Mouse (Mus musculus): ENCODE data around the gene Ppp1r27. TPM values are rescaled to one million over a fixed set of nuclear protein-coding genes. Genes with fewer than 3 reads are reported as not detected.
"Not testable (repeated sequence)": the region's sequence is repeated elsewhere in the genome, so short reads cannot be mapped to it uniquely, and the experiment has no call there.

The Ppp1r27 gene
- polyA plus RNA-seq, 1 experiment from 2014 or later = 8.5 TPM

- peak overlapping the region; percentile 97 for H3K4me3 ChIP-seq (ENCODE audit: low read length)
- H3K9me3 ChIP-seq (replicated peaks; ENCODE audit: control insufficient read depth, low read length) = no peaks in the 10 kb centered on the region
- peak overlapping the region; percentile 97 for H3K9ac ChIP-seq (ENCODE audit: low read length)
- peaks cover 19% of the 10 kb centered on the region for H3K4me1 ChIP-seq (ENCODE audit: control insufficient read depth, insufficient read depth, low read length)
- peak overlapping the region; percentile 92 for H3K27ac ChIP-seq (ENCODE audit: low read length)
- peak overlapping the region; percentile 90 for H3K4me2 ChIP-seq (ENCODE audit: low read depth, low read length)
- no peak for ATAC-seq (replicated peaks; ENCODE audit: extremely low read depth, insufficient read depth, low FRiP score)
- peaks cover 38% of the 10 kb centered on the region for H3K36me3 ChIP-seq (ENCODE audit: control insufficient read depth, insufficient read depth)
- WGBS = 4% methylated on average over 11 of the region's 11 CpGs
- no peaks in the 10 kb centered on the region for H3K27me3 ChIP-seq (ENCODE audit: control insufficient read depth, insufficient read depth, low read length)
Measured at GRCm38 (mm10) chr11:120571754-120572416, 21.0 kb upstream of the Ppp1r27 start.

GRCm38 (mm10) chr11:120571122-120571521 is 20.2 kb upstream of the Ppp1r27 start:
- Histone ChIP-seq H3K27me3 (ENCODE audit: control insufficient read depth, insufficient read depth, low read length) (no peaks in the 10 kb centered on the region), H3K4me3 (ENCODE audit: low read length) (peak overlapping the region; percentile 97), H3K36me3 (ENCODE audit: control insufficient read depth, insufficient read depth) (peaks cover 46% of the 10 kb centered on the region), H3K4me2 (ENCODE audit: low read depth, low read length) (peak overlapping the region; percentile 90), H3K4me1 (ENCODE audit: control insufficient read depth, insufficient read depth, low read length) (peaks cover 19% of the 10 kb centered on the region), H3K9ac (ENCODE audit: low read length) (peak overlapping the region; percentile 97), H3K9me3 (replicated peaks; ENCODE audit: control insufficient read depth, low read length) (no peaks in the 10 kb centered on the region), H3K27ac (ENCODE audit: low read length) (no peak overlapping the region)
- ATAC-seq (replicated peaks; ENCODE audit: extremely low read depth, insufficient read depth, low FRiP score) = no peak
- WGBS = 38% methylated on average over 3 of the region's 3 CpGs

- H3K36me3 ChIP-seq (ENCODE audit: control insufficient read depth, insufficient read depth) = peaks cover 69% of the 10 kb centered on the region
- WGBS = 89% methylated on average over 6 of the region's 6 CpGs
- ATAC-seq (replicated peaks; ENCODE audit: extremely low read depth, insufficient read depth, low FRiP score) = no peak
- H3K4me2 ChIP-seq (ENCODE audit: low read depth, low read length) = no peak overlapping the region
- no peaks in the 10 kb centered on the region for H3K9me3 ChIP-seq (replicated peaks; ENCODE audit: control insufficient read depth, low read length)
- H3K9ac ChIP-seq (ENCODE audit: low read length) = no peak overlapping the region
- no peak overlapping the region for H3K4me3 ChIP-seq (ENCODE audit: low read length)
- no peaks in the 10 kb centered on the region for H3K27me3 ChIP-seq (ENCODE audit: control insufficient read depth, insufficient read depth, low read length)
- peaks cover 10% of the 10 kb centered on the region for H3K4me1 ChIP-seq (ENCODE audit: control insufficient read depth, insufficient read depth, low read length)
- H3K27ac ChIP-seq (ENCODE audit: low read length) = no peak overlapping the region
Measured at GRCm38 (mm10) chr11:120568324-120568723, 17.4 kb upstream of the Ppp1r27 start.

- Histone ChIP-seq H3K4me3 (ENCODE audit: low read length) (no peak overlapping the region), H3K27ac (ENCODE audit: low read length) (no peak overlapping the region), H3K9me3 (replicated peaks; ENCODE audit: control insufficient read depth, low read length) (no peaks in the 10 kb centered on the region), H3K4me2 (ENCODE audit: low read depth, low read length) (no peak overlapping the region), H3K4me1 (ENCODE audit: control insufficient read depth, insufficient read depth, low read length) (no peaks in the 10 kb centered on the region), H3K9ac (ENCODE audit: low read length) (no peak overlapping the region), H3K27me3 (ENCODE audit: control insufficient read depth, insufficient read depth, low read length) (no peaks in the 10 kb centered on the region), H3K36me3 (ENCODE audit: control insufficient read depth, insufficient read depth) (peaks cover 87% of the 10 kb centered on the region)
- WGBS = 86% methylated on average over 9 of the region's 9 CpGs
- ATAC-seq (replicated peaks; ENCODE audit: extremely low read depth, insufficient read depth, low FRiP score) = no peak
Measured at GRCm38 (mm10) chr11:120565114-120565513, 14.2 kb upstream of the Ppp1r27 start.

DNA sequence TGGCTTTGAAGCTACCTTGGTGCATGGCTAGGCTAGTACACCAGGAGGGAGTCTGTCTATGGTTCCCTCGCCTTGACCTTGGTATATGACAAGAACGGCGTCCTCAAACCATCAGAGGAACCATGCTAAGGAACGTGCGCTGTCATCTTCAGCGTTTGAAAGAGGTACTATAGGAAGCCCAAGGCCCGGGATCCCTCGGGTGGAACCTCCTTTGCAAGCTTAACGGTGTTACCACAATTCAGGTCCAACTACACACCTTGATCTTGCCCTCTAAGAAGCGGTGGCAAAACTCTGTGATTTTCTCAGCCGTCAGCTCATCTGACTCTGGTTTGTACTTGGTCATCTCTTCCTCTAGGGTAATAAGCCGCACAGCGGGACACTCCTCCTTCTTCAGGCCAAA is 12.0 kb upstream of the Ppp1r27 start:
- H3K27me3 ChIP-seq (ENCODE audit: control insufficient read depth, insufficient read depth, low read length) = no peaks in the 10 kb centered on the region
- no peaks in the 10 kb centered on the region for H3K4me1 ChIP-seq (ENCODE audit: control insufficient read depth, insufficient read depth, low read length)
- no peak overlapping the region for H3K9ac ChIP-seq (ENCODE audit: low read length)
- H3K27ac ChIP-seq (ENCODE audit: low read length) = no peak overlapping the region
- whole genome bisulfite sequencing = 93% methylated on average over 13 of the region's 13 CpGs
- H3K9me3 ChIP-seq (replicated peaks; ENCODE audit: control insufficient read depth, low read length) = no peaks in the 10 kb centered on the region
- no peak overlapping the region for H3K4me3 ChIP-seq (ENCODE audit: low read length)
- ATAC-seq (replicated peaks; ENCODE audit: extremely low read depth, insufficient read depth, low FRiP score) = no peak
- H3K4me2 ChIP-seq (ENCODE audit: low read depth, low read length) = no peak overlapping the region
- H3K36me3 ChIP-seq (ENCODE audit: control insufficient read depth, insufficient read depth) = peaks cover 84% of the 10 kb centered on the region

GRCm38 (mm10) chr11:120560952-120561728 is 10.2 kb upstream of the Ppp1r27 start:
- Histone ChIP-seq H3K27ac (ENCODE audit: low read length) (no peak overlapping the region), H3K4me1 (ENCODE audit: control insufficient read depth, insufficient read depth, low read length) (no peaks in the 10 kb centered on the region), H3K9me3 (replicated peaks; ENCODE audit: control insufficient read depth, low read length) (no peaks in the 10 kb centered on the region), H3K9ac (ENCODE audit: low read length) (no peak overlapping the region), H3K27me3 (ENCODE audit: control insufficient read depth, insufficient read depth, low read length) (no peaks in the 10 kb centered on the region), H3K36me3 (ENCODE audit: control insufficient read depth, insufficient read depth) (peaks cover 66% of the 10 kb centered on the region), H3K4me3 (ENCODE audit: low read length) (no peak overlapping the region), H3K4me2 (ENCODE audit: low read depth, low read length) (no peak overlapping the region)
- no peak for ATAC-seq (replicated peaks; ENCODE audit: extremely low read depth, insufficient read depth, low FRiP score)
- WGBS = 90% methylated on average over 13 of the region's 13 CpGs

DNA sequence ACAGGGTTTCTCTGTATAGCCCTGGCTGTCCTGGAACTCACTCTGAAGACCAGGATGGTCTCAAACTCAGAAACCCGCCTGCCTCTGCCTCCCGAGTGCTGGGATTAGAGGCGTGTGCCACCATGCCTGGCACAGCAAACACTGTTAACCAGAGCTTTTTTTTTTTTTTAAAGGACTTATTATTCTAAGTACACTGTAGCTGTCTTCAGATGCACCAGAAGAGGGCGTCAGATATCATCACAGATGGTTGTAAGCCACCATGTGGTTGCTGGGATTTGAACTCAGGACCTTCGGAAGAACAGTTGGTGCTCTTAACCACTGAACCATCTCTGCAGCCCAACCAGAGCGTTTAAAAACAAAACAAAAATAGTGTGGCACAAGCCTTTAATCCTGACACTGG is 7.9 kb upstream of the Ppp1r27 start:
- 84% methylated on average over 6 of the region's 6 CpGs for whole genome bisulfite sequencing

GRCm38 (mm10) chr11:120555260-120555659 is 4.3 kb upstream of the Ppp1r27 start:
- H3K9me3 ChIP-seq (replicated peaks; ENCODE audit: control insufficient read depth, low read length) = no peaks in the 10 kb centered on the region
- no peak for ATAC-seq (replicated peaks; ENCODE audit: extremely low read depth, insufficient read depth, low FRiP score)
- H3K27ac ChIP-seq (ENCODE audit: low read length) = peak overlapping the region; percentile 25; the same call in 1 of the 2 replicates

More for the DNA sequence above, 7.9 kb upstream of the Ppp1r27 start:
- not testable (repeated sequence) for H3K9me3 ChIP-seq (replicated peaks; ENCODE audit: control insufficient read depth, low read length); ATAC-seq (replicated peaks; ENCODE audit: extremely low read depth, insufficient read depth, low FRiP score); H3K9ac ChIP-seq (ENCODE audit: low read length); H3K4me2 ChIP-seq (ENCODE audit: low read depth, low read length); H3K4me1 ChIP-seq (ENCODE audit: control insufficient read depth, insufficient read depth, low read length); H3K27ac ChIP-seq (ENCODE audit: low read length); H3K27me3 ChIP-seq (ENCODE audit: control insufficient read depth, insufficient read depth, low read length); H3K4me3 ChIP-seq (ENCODE audit: low read length)
- H3K36me3 ChIP-seq (ENCODE audit: control insufficient read depth, insufficient read depth) = peaks cover 47% of the 10 kb centered on the region

DNA sequence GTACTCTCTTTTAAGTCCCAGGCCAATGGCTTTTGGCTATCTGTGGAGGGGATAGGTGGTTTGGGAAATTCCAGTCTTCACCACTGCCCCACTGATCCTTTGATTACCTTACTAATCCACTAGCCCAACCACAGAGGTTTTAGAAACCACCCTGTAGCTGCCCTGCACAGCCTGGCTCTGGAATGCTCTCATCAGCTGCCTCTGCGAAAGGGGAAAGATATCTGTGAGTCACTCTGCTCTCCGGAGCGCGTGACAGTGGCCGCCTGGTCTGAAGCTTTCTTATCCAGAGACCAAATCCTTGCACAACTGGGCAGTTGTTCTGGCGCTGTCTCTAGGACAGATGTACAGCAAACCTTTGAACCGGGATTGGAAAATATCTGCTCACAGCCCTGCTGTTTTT is 3.9 kb upstream of the Ppp1r27 start:
- H3K4me2 ChIP-seq (ENCODE audit: low read depth, low read length) = no peak overlapping the region
- H3K27me3 ChIP-seq (ENCODE audit: control insufficient read depth, insufficient read depth, low read length) = no peaks in the 10 kb centered on the region
- peak overlapping the region; percentile 69 for H3K27ac ChIP-seq (ENCODE audit: low read length)
- no peak overlapping the region for H3K4me3 ChIP-seq (ENCODE audit: low read length)
- peaks cover 11% of the 10 kb centered on the region for H3K4me1 ChIP-seq (ENCODE audit: control insufficient read depth, insufficient read depth, low read length)
- peaks cover 8% of the 10 kb centered on the region for H3K36me3 ChIP-seq (ENCODE audit: control insufficient read depth, insufficient read depth)
- H3K9ac ChIP-seq (ENCODE audit: low read length) = no peak overlapping the region
- ATAC-seq (replicated peaks; ENCODE audit: extremely low read depth, insufficient read depth, low FRiP score) = peak; percentile 55; the same call in 1 of the 2 replicates
- H3K9me3 ChIP-seq (replicated peaks; ENCODE audit: control insufficient read depth, low read length) = no peaks in the 10 kb centered on the region
- WGBS = 43% methylated on average over 7 of the region's 7 CpGs

More at GRCm38 (mm10) chr11:120555260-120555659, 4.3 kb upstream of the Ppp1r27 start:
- H3K27me3 ChIP-seq (ENCODE audit: control insufficient read depth, insufficient read depth, low read length) = no peaks in the 10 kb centered on the region
- peaks cover 7% of the 10 kb centered on the region for H3K4me1 ChIP-seq (ENCODE audit: control insufficient read depth, insufficient read depth, low read length)
- no peak overlapping the region for H3K9ac ChIP-seq (ENCODE audit: low read length)
- 49% methylated on average over 2 of the region's 2 CpGs for WGBS
- H3K36me3 ChIP-seq (ENCODE audit: control insufficient read depth, insufficient read depth) = peaks cover 12% of the 10 kb centered on the region
- no peak overlapping the region for H3K4me2 ChIP-seq (ENCODE audit: low read depth, low read length)
- no peak overlapping the region for H3K4me3 ChIP-seq (ENCODE audit: low read length)
